Mouse (Mus musculus) intestine, embryonic 14.5 days (tissue): ENCODE data around the gene Zfand2b. TPM values are rescaled to one million over a fixed set of nuclear protein-coding genes. Genes with fewer than 3 reads are reported as not detected.

Experiments
- ATAC-seq: fragments of 200-750 bp; cut with Nextera tagmentation; replicated peaks from 2 replicates; pipeline ENCODE4 v1.8.0; 2017; ENCODE audit warnings: low read depth, moderate number of reproducible peaks, moderate TSS enrichment, moderate library complexity; ENCODE audit not compliant: low FRiP score, low TSS enrichment
- DNase-seq: peaks from one replicate; pipeline ENCODE4 v3.0.0-alpha.2; 2018; ENCODE audit warnings: low spot score
- H3K27ac ChIP-seq: fragments of 300-500 bp; sonication (generic); 2 replicates; pipeline ENCODE4 v1.5.1; 2014; ENCODE audit warnings: low read depth, mild to moderate bottlenecking, control low read depth
- H3K27me3 ChIP-seq: fragments of 300-500 bp; sonication (generic); replicated peaks from 2 replicates; pipeline ENCODE4 v1.6.1; 2014; ENCODE audit warnings: low read length, control low read depth; ENCODE audit not compliant: control insufficient read depth, insufficient read depth
- H3K36me3 ChIP-seq: fragments of 300-500 bp; sonication (generic); 2 replicates; pipeline ENCODE4 v1.6.1; 2014; ENCODE audit warnings: low read length, control low read depth; ENCODE audit not compliant: control insufficient read depth, insufficient read depth
- H3K4me1 ChIP-seq: fragments of 300-500 bp; sonication (generic); replicated peaks from 2 replicates; pipeline ENCODE4 v1.6.1; 2014; ENCODE audit warnings: low read length, control low read depth, mixed read lengths; ENCODE audit not compliant: control insufficient read depth, insufficient read depth
- H3K4me2 ChIP-seq: fragments of 300-500 bp; sonication (generic); 2 replicates; pipeline ENCODE4 v1.6.1; 2014; ENCODE audit warnings: low read length
- H3K4me3 ChIP-seq: fragments of 300-500 bp; sonication (generic); 2 replicates; pipeline ENCODE4 v1.5.1; 2014; ENCODE audit warnings: low read depth, low read length, control low read depth, mixed read lengths
- H3K9ac ChIP-seq: fragments of 300-500 bp; sonication (generic); 2 replicates; pipeline ENCODE4 v1.6.1; 2014; ENCODE audit warnings: mild to moderate bottlenecking, low read length
- H3K9me3 ChIP-seq: fragments of 300-500 bp; sonication (generic); 2 replicates; pipeline ENCODE4 v1.6.1; 2016; ENCODE audit warnings: low read length, control low read depth; ENCODE audit not compliant: control insufficient read depth
- WGBS: fragments of 180-500 bp; shearing (Covaris S2); extraction: QIAGEN DNeasy Blood & Tissue Kit; methylation state at CpG from one replicate; pipeline ENCODE4 v1.1.7; 2014; 5-methylcytosine and 5-hydroxymethylcytosine counted together
- polyA plus RNA-seq: library from polyadenylated mRNA; unstranded; fragments of >200 nt; fragmentation: Nextera tagmentation; extraction: Ambion mirVana; gene quantifications from 2 replicates; pipeline ENCODE4 v1.2.1, GENCODE M21; 2014

Gene Zfand2b
- polyA plus RNA-seq, 1 experiment from 2014 or later = 36.5 TPM

DNA sequence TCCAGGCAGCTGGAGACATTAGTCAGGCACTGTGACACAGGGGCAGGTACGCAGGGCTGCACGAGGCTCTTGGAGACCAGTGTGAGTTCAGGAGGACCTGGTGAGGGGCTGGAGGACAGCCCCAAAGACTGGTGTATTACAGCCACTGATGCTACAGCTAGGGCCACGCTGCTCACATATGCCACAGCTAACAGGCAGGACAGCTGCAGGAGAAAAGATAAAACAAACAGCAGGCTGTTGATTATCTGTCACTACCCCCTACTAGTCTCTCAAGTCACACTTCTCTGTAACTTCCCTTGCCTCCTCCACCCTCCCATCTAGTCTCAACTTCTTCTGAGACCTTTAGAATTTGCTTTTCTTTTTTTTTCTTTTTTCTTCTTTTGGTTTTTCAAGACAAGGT, 31.7 kb upstream of the Zfand2b start:
- Histone ChIP-seq H3K27ac (no peak overlapping the region), H3K4me2 (no peak overlapping the region), H3K9me3 (no peaks in the 10 kb centered on the region), H3K4me3 (no peak overlapping the region), H3K4me1 (peaks cover 10% of the 10 kb centered on the region; the same call in 1 of the 2 replicates), H3K9ac (no peak overlapping the region), H3K36me3 (peaks cover 46% of the 10 kb centered on the region), H3K27me3 (no peaks in the 10 kb centered on the region)
- ATAC-seq (no peak), DNase-seq (no peak)
- 34% methylated on average over 3 of the region's 3 CpGs for WGBS

GRCm38 (mm10) chr1:75138448-75138847, 30.0 kb upstream of the Zfand2b start:
- H3K4me1 ChIP-seq = peaks cover 10% of the 10 kb centered on the region; the same call in 1 of the 2 replicates
- no peak overlapping the region for H3K9ac ChIP-seq
- H3K36me3 ChIP-seq = peaks cover 46% of the 10 kb centered on the region
- DNase-seq (no peak), ATAC-seq (no peak)
- H3K9me3 ChIP-seq = no peaks in the 10 kb centered on the region
- H3K27ac ChIP-seq = no peak overlapping the region
- no peak overlapping the region for H3K4me2 ChIP-seq
- 90% methylated on average over 2 of the region's 2 CpGs for WGBS
- no peaks in the 10 kb centered on the region for H3K27me3 ChIP-seq
- no peak overlapping the region for H3K4me3 ChIP-seq

DNA sequence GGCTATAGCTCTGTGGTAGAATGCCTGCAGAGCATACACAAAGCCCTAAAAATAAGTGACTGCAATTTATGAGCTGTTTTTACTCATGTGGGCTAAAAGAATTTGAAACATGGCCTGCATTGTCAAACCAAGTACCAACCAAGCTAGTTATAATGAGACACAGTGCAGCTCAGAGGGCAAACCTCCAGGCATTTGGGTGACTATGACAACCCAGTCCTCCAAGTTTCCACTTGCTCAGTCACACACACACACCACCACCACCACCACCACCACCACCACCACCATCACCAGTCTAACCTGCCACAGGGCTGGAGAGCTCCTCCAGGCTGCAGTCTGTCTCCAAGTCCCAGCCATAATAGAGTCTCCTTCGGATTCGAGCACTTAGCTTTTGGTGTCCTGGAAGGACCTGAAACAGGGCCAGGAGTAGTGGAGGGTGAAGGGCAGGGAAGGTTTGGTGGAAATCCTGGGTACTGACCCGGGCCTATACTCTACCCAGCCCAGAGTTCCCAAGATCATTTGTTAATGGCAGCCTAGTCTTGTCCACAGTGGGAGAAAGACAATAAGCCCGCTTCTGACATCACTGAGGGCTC, 27.8 kb upstream of the Zfand2b start:
- Histone ChIP-seq H3K9ac (peak overlapping the region; percentile 83), H3K27me3 (no peaks in the 10 kb centered on the region), H3K9me3 (no peaks in the 10 kb centered on the region), H3K4me1 (peaks cover 18% of the 10 kb centered on the region; the same call in 1 of the 2 replicates), H3K27ac (no peak overlapping the region), H3K4me3 (peak overlapping the region; percentile 84), H3K36me3 (peaks cover 58% of the 10 kb centered on the region), H3K4me2 (peak overlapping the region; percentile 82)
- 54% methylated on average over 4 of the region's 4 CpGs for WGBS
- DNase-seq (no peak), ATAC-seq (no peak)

GRCm38 (mm10) chr1:75141486-75142190, 26.8 kb upstream of the Zfand2b start:
- peak overlapping the region; percentile 83 for H3K9ac ChIP-seq
- ATAC-seq (peak; percentile 25; the same call in 1 of the 2 replicates), DNase-seq (peak; percentile 82)
- WGBS = under 1% methylated on average over 50 of the region's 53 CpGs
- H3K4me1 ChIP-seq = peaks cover 18% of the 10 kb centered on the region; the same call in 1 of the 2 replicates
- peak overlapping the region; percentile 82 for H3K4me2 ChIP-seq
- H3K36me3 ChIP-seq = peaks cover 58% of the 10 kb centered on the region
- H3K4me3 ChIP-seq = peak overlapping the region; percentile 84
- no peaks in the 10 kb centered on the region for H3K9me3 ChIP-seq
- H3K27ac ChIP-seq = peak overlapping the region; percentile 88
- H3K27me3 ChIP-seq = no peaks in the 10 kb centered on the region

GRCm38 (mm10) chr1:75142301-75143261, 25.9 kb upstream of the Zfand2b start, which contains the start of the genes Cnppd1 and Retreg2:
Gene Cnppd1, minus strand, starts transcription at chr1:75142711.
Gene Retreg2, plus strand, starts transcription at chr1:75142778.
- peak within 1 kb of the TSS; percentile 83 for H3K9ac ChIP-seq
- under 1% methylated on average over 85 of the region's 91 CpGs for WGBS
- peak; percentile 98 for DNase-seq
- peak within 1 kb of the TSS; percentile 82 for H3K4me2 ChIP-seq
- peak; percentile 91 for ATAC-seq
- H3K9me3 ChIP-seq = no peaks in the 10 kb centered on the region
- H3K4me1 ChIP-seq = peaks cover 18% of the 10 kb centered on the region; the same call in 1 of the 2 replicates
- H3K27ac ChIP-seq = peak within 1 kb of the TSS; percentile 88
- peak within 1 kb of the TSS; percentile 84 for H3K4me3 ChIP-seq
- no peaks in the 10 kb centered on the region for H3K27me3 ChIP-seq
- peaks cover 58% of the 10 kb centered on the region for H3K36me3 ChIP-seq

- Histone ChIP-seq H3K9ac (no peak overlapping the region), H3K27me3 (no peaks in the 10 kb centered on the region), H3K4me1 (peaks cover 12% of the 10 kb centered on the region; the same call in 1 of the 2 replicates), H3K36me3 (peaks cover 57% of the 10 kb centered on the region), H3K27ac (no peak overlapping the region), H3K4me3 (no peak overlapping the region), H3K4me2 (no peak overlapping the region), H3K9me3 (no peaks in the 10 kb centered on the region)
- no peak for ATAC-seq
- 90% methylated on average over 3 of the region's 3 CpGs for WGBS
- DNase-seq = no peak
Observed at GRCm38 (mm10) chr1:75145589-75145988, 22.9 kb upstream of the Zfand2b start.

GRCm38 (mm10) chr1:75147411-75148135, 20.9 kb upstream of the Zfand2b start:
- no peaks in the 10 kb centered on the region for H3K27me3 ChIP-seq
- H3K4me2 ChIP-seq = no peak overlapping the region
- DNase-seq = no peak
- H3K4me1 ChIP-seq = peaks cover 7% of the 10 kb centered on the region; the same call in 1 of the 2 replicates
- H3K4me3 ChIP-seq = no peak overlapping the region
- H3K9ac ChIP-seq = no peak overlapping the region
- peaks cover 57% of the 10 kb centered on the region for H3K36me3 ChIP-seq
- no peak for ATAC-seq
- H3K27ac ChIP-seq = no peak overlapping the region
- no peaks in the 10 kb centered on the region for H3K9me3 ChIP-seq
- WGBS = 85% methylated on average over 7 of the region's 7 CpGs

DNA sequence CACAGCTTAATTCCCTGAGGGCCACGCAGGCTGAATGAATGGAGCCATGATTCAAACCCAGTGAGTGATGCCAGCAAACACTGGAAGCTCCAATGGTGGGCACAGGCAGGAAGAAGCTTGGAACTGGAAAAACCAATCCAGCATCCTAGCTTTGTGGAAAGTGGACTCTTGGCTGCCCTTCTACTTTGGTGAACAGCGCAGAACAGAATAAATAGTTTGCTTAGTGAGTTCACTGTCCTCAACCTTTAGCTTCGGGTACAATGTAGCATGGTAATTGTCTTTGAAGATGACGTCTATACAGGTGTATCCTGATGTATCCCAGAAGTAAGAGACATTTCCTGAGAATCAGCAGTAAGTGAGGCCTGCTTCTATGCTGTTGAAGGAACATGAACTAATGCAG, 19.7 kb upstream of the Zfand2b start:
- Histone ChIP-seq H3K9ac (no peak overlapping the region), H3K4me3 (no peak overlapping the region), H3K4me1 (peaks cover 5% of the 10 kb centered on the region; the same call in 1 of the 2 replicates), H3K4me2 (no peak overlapping the region), H3K27me3 (no peaks in the 10 kb centered on the region), H3K36me3 (peaks cover 57% of the 10 kb centered on the region), H3K9me3 (no peaks in the 10 kb centered on the region), H3K27ac (no peak overlapping the region)
- no peak for DNase-seq
- WGBS = 91% methylated on average over 4 of the region's 4 CpGs
- no peak for ATAC-seq
